Mouse (Mus musculus): Measurements from ENCODE around the gene Lrwd1. TPM values are rescaled to one million over a fixed set of nuclear protein-coding genes. Genes with fewer than 3 reads are reported as not detected.

Lrwd1 gene
- total and polyA plus RNA-seq, 3 experiments: 98.2 to 133 TPM; not detected in 1

DNA sequence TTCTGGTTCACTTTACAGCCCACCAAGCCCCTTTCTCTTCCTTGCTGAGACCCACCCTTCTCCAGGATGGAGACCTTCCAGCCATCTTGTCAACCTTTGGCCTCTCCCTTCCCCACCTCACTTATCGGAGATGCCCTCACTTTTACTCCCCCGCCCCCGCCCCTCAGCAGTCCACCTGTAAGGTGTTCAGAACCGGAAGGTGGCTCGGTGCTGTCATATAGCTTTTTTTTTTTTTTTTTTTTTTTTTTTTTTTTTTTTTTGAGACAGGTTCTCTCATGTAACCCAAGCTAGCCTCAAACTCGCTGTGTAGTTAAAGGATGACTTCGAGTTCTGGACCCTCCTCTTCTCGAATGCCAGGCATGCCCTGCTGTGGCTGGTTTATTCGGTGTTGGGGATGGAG, 37.1 kb upstream of the Lrwd1 start:
- H3K4me3 ChIP-seq (ENCODE audit: control insufficient read depth in 1 of 2, insufficient read depth in 1 of 2, low read depth in 2 of 2, low read length in 2 of 2): no peak overlapping the region
- TF ChIP-seq USF1 (IDR thresholded peaks at IDR 0.05; ENCODE audit: low read depth, low read length): no peak
- no peak for TF ChIP-seq SMC3 (IDR thresholded peaks at IDR 0.05; ENCODE audit: low read depth, low read length)
- TF ChIP-seq ZNF384 (IDR thresholded peaks at IDR 0.05; ENCODE audit: low read depth, low read length): peak; percentile 58; the same call in 1 of the 2 replicates
- H3K4me1 ChIP-seq (ENCODE audit: control insufficient read depth in 1 of 2, insufficient read depth in 2 of 2, low read length in 2 of 2): peaks cover 0 to 29% of the 10 kb centered on the region in 2 experiments
- H3K79me2 ChIP-seq (ENCODE audit: control insufficient read depth, insufficient read depth, low read length, poor library complexity): peaks cover 14% of the 10 kb centered on the region
- H3K27me3 ChIP-seq (ENCODE audit: control insufficient read depth in 1 of 2, insufficient read depth in 2 of 2, low read length in 2 of 2): no peaks in the 10 kb centered on the region
- H3K36me3 ChIP-seq (ENCODE audit: control insufficient read depth in 1 of 2, insufficient read depth in 2 of 2, low read length in 2 of 2): peaks cover under 1 to 15% of the 10 kb centered on the region in 2 experiments; a peak in 3 of 4 replicates
- DNase-seq (ENCODE audit: low read depth, low spot score): no peak
- no peak overlapping the region for H3K27ac ChIP-seq (ENCODE audit: control insufficient read depth, low read depth, low read length)
- no peak overlapping the region for H3K9ac ChIP-seq (ENCODE audit: control insufficient read depth, low read depth, low read length, poor library complexity, severe bottlenecking)
- H3K9me3 ChIP-seq (replicated peaks; ENCODE audit: insufficient read depth, low read length): no peaks in the 10 kb centered on the region

DNA sequence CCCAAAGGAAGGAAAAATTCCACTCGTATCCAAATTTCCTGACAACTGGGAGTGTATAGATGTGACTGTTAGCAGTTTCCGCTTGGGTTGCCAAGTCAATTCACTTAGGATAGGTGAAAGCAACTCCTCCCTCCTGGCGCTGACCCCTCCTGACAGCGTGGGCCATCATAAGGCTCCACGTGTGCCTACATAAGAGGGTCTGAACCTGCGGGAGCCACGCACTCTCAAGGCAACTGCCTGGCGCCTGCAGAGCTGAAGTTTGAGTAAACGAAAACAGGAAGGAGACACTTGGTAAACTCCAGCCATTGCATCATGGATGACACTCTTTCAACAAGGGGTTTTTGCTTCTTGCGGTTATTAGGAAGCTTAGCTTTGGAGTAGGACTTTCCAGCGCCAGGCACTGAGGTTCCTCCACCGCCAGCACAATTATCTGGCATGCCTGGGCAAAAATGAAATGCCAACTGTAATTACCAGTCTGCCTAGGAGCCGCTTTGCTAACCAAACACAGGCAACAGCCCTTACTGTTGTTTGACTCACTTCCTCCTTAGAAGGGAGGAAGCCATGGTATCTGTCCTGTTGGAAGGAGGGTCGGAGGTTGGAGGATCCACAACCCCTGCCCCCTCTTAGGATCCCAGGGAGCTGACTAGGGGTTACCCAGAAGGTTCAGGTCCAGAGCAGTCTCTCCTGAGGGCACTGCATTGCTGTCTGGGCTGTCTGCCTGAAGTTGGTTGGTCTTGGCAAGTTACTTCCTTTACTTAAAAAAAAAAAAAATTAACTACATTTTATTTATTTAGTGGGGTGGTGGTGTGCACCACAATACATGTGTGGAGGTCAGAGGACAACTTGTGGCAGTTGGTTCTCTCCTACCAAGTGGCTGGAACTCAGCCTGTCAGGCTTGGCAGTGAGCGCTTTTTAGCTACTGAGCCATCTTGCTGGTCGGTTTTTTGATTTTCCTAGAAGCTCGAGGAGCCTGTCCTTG, 35.8 kb upstream of the Lrwd1 start:
- Histone ChIP-seq H3K79me2 (ENCODE audit: control insufficient read depth, insufficient read depth, low read length, poor library complexity) (peaks cover 14% of the 10 kb centered on the region), H3K9ac (ENCODE audit: control insufficient read depth, low read depth, low read length, poor library complexity, severe bottlenecking) (peak overlapping the region; percentile 80), H3K4me1 (ENCODE audit: control insufficient read depth in 1 of 2, insufficient read depth in 2 of 2, low read length in 2 of 2) (peaks cover 0 to 29% of the 10 kb centered on the region in 2 experiments)

More for the DNA sequence above, 35.8 kb upstream of the Lrwd1 start:
- Histone ChIP-seq H3K4me3 (ENCODE audit: control insufficient read depth in 1 of 2, insufficient read depth in 1 of 2, low read depth in 2 of 2, low read length in 2 of 2) (peak overlapping the region; percentile 78 to 81), H3K27me3 (ENCODE audit: control insufficient read depth in 1 of 2, insufficient read depth in 2 of 2, low read length in 2 of 2) (no peaks in the 10 kb centered on the region), H3K9me3 (replicated peaks; ENCODE audit: insufficient read depth, low read length) (no peaks in the 10 kb centered on the region), H3K27ac (ENCODE audit: control insufficient read depth, low read depth, low read length) (peak overlapping the region; percentile 94), H3K36me3 (ENCODE audit: control insufficient read depth in 1 of 2, insufficient read depth in 2 of 2, low read length in 2 of 2) (peaks cover 2 to 15% of the 10 kb centered on the region in 2 experiments; a peak in 3 of 4 replicates)
- TF ChIP-seq SMC3 (IDR thresholded peaks at IDR 0.05; ENCODE audit: low read depth, low read length) (no peak), MXI1 (IDR thresholded peaks at IDR 0.05; ENCODE audit: low read depth, low read length) (peak; percentile 86), SIN3A (IDR thresholded peaks at IDR 0.05; ENCODE audit: low read length) (peak; percentile 76; the same call in 1 of the 2 replicates), MEF2A (IDR thresholded peaks at IDR 0.05; ENCODE audit: extremely low read depth, insufficient replicate concordance, low read depth, low read length, poor library complexity, severe bottlenecking) (no peak), UBTF (IDR thresholded peaks at IDR 0.05; ENCODE audit: borderline replicate concordance, insufficient read depth, low read depth, low read length) (no peak), POLR2A (IDR thresholded peaks at IDR 0.05; ENCODE audit: control insufficient read depth in 1 of 2, insufficient read depth in 1 of 2, low read depth in 1 of 2, low read length in 2 of 2, poor library complexity in 1 of 2) (peak; percentile 57 to 77; a peak in 3 of 4 replicates), MAX (IDR thresholded peaks at IDR 0.05; ENCODE audit: low read length) (peak; percentile 84; the same call in 1 of the 2 replicates), TBP (IDR thresholded peaks at IDR 0.05; ENCODE audit: low read depth, low read length) (peak; percentile 78), NELFE (IDR thresholded peaks at IDR 0.05; ENCODE audit: low read depth, low read length) (peak; percentile 45; the same call in 1 of the 2 replicates), POLR2AphosphoS2 (IDR thresholded peaks at IDR 0.05; ENCODE audit: low read length) (no peak; the same call in 1 of the 2 replicates), ZMIZ1 (IDR thresholded peaks at IDR 0.05; ENCODE audit: low read depth, low read length) (no peak; the same call in 1 of the 2 replicates), ETS1 (IDR thresholded peaks at IDR 0.05; ENCODE audit: low read depth, low read length) (no peak; the same call in 1 of the 2 replicates), GATA1 (IDR thresholded peaks at IDR 0.05; ENCODE audit: low read depth, low read length) (no peak), MYC (IDR thresholded peaks at IDR 0.05; ENCODE audit: low read depth, low read length) (peak; percentile 84; the same call in 1 of the 2 replicates), MAFK (IDR thresholded peaks at IDR 0.05; ENCODE audit: borderline replicate concordance, low read depth, low read length) (no peak), E2F4 (IDR thresholded peaks at IDR 0.05; ENCODE audit: borderline replicate concordance, low read depth, low read length) (no peak), HCFC1 (IDR thresholded peaks at IDR 0.05; ENCODE audit: low read depth, low read length) (peak; percentile 39; the same call in 1 of the 2 replicates), MYB (IDR thresholded peaks at IDR 0.05; ENCODE audit: low read depth, low read length) (no peak), TAL1 (IDR thresholded peaks at IDR 0.05; ENCODE audit: low read length) (no peak), ZNF384 (IDR thresholded peaks at IDR 0.05; ENCODE audit: low read depth, low read length) (peak; percentile 64), POLR2AphosphoS5 (IDR thresholded peaks at IDR 0.05; ENCODE audit: borderline replicate concordance, low read depth, low read length) (0 out of 2 replicates have a peak, but pooled peaks have one; percentile 43), EP300 (IDR thresholded peaks at IDR 0.05; ENCODE audit: low read depth in 1 of 2, low read length in 2 of 2) (0 out of 4 replicates have a peak, but pooled peaks of 1 of the 2 experiments have one; percentile 4), MAZ (IDR thresholded peaks at IDR 0.05; ENCODE audit: low read depth, low read length) (no peak)
- peak; percentile 86 for DNase-seq (ENCODE audit: low read depth, low spot score)
